Mouse (Mus musculus): Measurements from ENCODE around the gene Pgm5.

GRCm38 (mm10) chr19:24812861-24813293 is 48.8 kb downstream of the Pgm5 start:
- no peak for TF ChIP-seq EP300 (IDR thresholded peaks at IDR 0.05; ENCODE audit: insufficient read depth, low read depth, low read length)
- no peak for TF ChIP-seq CTCF (IDR thresholded peaks at IDR 0.05; ENCODE audit: low read depth, low read length)

Measured in ES-Bruce4 (cell line).